Mouse (Mus musculus): ENCODE results near the gene Dcps.

Gene Dcps

GRCm38 (mm10) chr9:35138029-35138428, 37.8 kb downstream of the Dcps start:
- no peak for DNase-seq (ENCODE audit: low read depth in 2 of 2, low spot score in 2 of 2)

DNA sequence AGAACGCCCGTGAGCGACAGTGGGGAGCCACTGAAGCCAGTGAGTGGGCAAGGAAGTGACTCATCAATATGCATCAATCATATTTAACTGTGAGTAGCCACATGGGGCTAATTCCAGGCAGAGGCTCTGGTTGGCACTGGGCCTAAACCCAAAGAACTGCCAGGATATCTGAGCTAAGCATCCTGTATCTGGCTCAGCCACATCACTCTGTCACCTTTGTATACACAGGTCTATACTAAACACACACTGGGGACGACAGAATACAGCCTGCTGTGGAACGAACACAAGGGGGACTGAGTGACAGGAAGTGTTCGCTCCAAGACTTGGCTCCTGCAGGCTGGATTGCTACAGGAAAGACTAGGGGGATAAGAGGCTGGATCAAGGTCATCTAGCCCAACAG, 40.3 kb downstream of the Dcps start:
- no peak for DNase-seq (ENCODE audit: low read depth in 2 of 2, low spot score in 2 of 2)

- DNase-seq (ENCODE audit: low read depth in 2 of 2, low spot score in 2 of 2): no peak
These were observed 44.0 kb downstream of the Dcps start for GRCm38 (mm10) chr9:35131637-35132397.

GRCm38 (mm10) chr9:35128995-35129418, 46.9 kb downstream of the Dcps start:
- no peak for DNase-seq (ENCODE audit: low read depth in 2 of 2, low spot score in 2 of 2)

DNA sequence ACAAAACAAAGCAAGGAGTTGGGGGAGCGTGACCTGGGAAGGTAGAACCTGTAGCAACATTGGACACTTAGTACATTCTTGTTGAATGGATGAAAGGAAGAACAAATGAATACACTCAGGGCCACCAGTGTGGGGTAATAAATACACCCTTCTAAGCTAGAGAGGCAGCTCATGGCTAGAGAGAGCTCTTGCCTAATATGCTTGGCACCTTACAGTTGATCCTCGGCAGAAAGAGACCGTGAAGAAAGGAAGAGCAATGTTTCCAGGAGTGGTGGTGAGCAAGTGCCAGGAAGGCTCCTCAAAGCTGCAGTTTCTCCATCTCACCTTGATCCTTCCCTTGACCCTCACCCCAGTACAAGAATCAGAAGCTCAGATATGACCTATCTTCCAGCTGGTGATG, 47.3 kb downstream of the Dcps start:
- no peak for DNase-seq (ENCODE audit: low read depth in 2 of 2, low spot score in 2 of 2)

GRCm38 (mm10) chr9:35127561-35127960, 48.3 kb downstream of the Dcps start:
- DNase-seq (ENCODE audit: low read depth in 2 of 2, low spot score in 2 of 2): no peak

DNA sequence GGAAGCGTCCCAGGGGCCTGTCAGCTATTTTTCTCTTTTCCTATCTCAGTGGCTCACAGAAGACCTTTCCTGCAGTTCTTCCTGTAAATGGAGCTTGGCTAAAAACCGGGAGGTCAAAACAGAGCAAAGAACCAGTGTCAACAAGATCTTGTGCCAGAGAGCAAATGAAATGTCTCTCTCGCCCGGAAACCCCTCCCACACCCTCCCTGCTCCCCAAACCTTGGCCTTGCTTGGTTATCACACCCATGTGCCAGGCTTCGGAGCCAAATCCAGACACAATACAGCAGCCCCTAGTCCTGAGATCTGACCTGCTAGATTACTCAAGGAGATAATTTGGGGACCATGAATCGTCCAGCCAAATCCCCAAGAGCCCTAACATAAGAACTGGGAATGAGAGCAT, 48.7 kb downstream of the Dcps start:
- DNase-seq (ENCODE audit: low read depth in 2 of 2, low spot score in 2 of 2): no peak

DNA sequence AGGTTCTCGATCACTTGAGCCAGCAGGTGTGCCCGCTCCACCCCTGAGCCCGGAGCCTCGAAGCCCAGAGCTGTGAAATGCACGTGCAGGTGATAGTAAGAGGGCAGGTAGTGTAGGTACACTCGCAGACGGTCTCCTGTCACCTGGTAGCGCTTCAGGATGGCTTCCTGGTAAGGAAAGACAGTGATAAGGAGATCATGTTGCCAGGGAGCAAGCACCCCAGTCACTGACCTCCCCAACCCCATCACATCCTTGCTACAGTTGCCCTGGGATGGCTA, 51.2 kb downstream of the Dcps start:
- no peak for DNase-seq (ENCODE audit: low read depth in 2 of 2, low spot score in 2 of 2)

GRCm38 (mm10) chr9:35123804-35124677, 51.8 kb downstream of the Dcps start:
- peak; percentile 19 to 31 for DNase-seq (ENCODE audit: low read depth in 2 of 2, low spot score in 2 of 2)

GRCm38 (mm10) chr9:35123456-35123803, 52.4 kb downstream of the Dcps start:
- DNase-seq (ENCODE audit: low read depth in 2 of 2, low spot score in 2 of 2): no peak

GRCm38 (mm10) chr9:35122551-35123266, 53.2 kb downstream of the Dcps start:
- no peak for DNase-seq (ENCODE audit: low read depth in 2 of 2, low spot score in 2 of 2)

DNA sequence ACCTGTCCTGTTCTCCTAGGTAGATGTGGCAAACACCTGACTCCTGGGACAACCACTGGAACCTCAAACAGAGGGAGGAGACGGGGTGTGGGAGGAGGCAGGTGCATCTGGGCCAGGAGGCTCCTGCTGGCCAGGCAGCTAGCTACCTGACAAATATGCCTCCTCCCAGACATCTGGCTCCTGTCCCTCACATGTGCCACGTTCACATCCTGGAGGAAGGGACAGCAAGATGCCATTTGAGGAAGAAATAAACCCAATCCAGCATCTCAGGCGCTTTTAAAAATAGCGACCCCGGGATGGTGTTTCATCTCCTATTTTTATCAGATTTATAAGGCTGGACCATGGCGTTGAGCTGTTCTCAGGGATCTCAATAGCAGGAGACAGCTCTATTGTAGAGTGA, 56.7 kb downstream of the Dcps start, which contains the start of gene St3gal4:
Gene St3gal4, minus strand, starts transcription at position 101 of the 400 bp plus-strand sequence.
- DNase-seq (ENCODE audit: low read depth in 2 of 2, low spot score in 2 of 2): no peak

DNA sequence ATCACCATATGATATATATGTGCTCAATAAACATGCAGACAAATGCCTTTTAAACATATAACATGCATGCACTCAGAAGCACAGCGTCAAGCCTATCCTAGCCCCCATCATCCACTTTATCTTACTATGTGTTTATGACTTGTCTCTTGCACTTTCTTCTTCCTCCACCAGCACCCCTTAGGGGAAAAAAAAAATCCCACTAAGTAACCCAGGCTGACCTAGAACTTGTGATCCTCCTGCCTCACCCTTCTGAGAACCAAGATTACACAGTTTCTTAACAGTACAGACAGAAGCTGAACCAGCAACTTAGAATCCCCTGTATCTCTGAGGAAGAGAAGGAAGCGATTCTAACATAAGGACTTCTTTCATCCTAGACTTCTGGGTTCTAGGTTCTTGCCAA, 57.3 kb downstream of the Dcps start:
- DNase-seq (ENCODE audit: low read depth in 2 of 2, low spot score in 2 of 2): no peak

GRCm38 (mm10) chr9:35117384-35118295, 58.2 kb downstream of the Dcps start:
- peak; percentile 44 to 45 for DNase-seq (ENCODE audit: low read depth in 2 of 2, low spot score in 2 of 2)

DNA sequence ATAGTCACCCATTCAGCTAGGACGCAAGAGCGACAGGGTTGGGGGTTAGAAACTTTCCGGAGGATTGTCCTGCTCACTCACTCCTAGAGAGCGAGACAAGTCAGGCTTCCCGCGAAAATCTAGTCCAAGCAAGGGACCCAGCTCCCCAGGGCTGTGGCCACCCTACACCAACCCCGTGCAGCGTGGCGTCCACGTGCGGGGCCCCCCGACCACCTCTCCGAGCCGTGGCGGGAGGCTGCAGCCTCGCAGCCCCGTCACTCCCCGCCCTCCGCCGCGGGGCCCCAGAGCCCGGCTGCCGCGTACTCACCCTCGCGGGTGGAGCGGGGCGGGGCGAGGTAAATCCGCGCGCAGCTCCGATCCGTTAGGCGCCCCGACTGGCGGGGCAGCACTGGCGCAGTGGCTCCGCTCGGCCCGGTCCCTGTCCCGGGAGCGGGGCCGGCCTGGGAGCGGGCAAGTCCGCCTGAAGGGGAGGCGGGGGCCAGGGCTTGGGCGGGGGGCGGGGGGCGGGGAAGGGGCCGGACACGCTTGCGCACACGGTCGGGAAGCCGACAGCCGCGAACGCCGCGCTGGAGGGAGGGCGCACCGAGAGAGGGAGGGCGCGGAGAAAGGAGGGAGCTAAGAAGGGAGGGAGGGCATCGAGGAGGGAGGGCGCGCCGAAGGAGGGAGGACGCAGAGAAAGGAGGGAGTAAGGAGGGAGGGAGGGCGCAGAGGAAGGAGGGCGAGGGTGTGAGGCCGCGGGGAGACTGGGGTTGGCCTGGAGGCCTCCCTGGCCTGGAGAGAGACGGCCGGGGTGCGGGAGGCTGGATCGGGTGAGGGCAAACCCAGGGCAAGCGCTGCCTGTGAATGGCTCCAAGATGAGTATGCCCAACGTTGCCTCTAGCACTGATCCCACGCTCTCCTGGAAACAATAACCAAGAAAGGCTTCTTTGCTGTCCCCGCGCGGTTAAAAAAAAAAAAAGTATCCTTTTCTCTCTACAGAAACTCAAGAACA, 59.2 kb downstream of the Dcps start:
- DNase-seq (ENCODE audit: low read depth in 2 of 2, low spot score in 2 of 2): peak; percentile 55 to 76

DNA sequence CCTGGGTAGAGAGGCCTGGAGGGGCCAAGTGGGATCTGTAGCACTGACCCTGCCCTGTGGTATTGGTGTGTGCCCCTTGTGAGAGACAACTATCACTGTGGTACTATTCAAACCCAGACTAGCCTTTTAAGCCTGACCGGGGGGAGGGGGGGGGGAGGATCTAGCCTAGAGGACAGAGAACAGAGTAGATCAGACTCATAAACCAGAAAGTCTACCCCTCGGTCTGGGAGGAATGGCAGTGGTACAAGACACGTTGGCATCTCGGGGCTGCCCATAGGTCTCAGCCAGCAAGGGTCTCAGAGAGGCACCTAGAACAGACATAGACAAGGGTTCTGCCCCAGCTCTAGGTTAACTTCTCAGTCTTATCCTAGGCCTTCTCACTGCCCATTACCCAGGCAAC, 60.1 kb downstream of the Dcps start:
- no peak for DNase-seq (ENCODE audit: low read depth in 2 of 2, low spot score in 2 of 2)

- no peak for DNase-seq (ENCODE audit: low read depth in 2 of 2, low spot score in 2 of 2)
These were observed 60.6 kb downstream of the Dcps start for GRCm38 (mm10) chr9:35115299-35115698.

DNA sequence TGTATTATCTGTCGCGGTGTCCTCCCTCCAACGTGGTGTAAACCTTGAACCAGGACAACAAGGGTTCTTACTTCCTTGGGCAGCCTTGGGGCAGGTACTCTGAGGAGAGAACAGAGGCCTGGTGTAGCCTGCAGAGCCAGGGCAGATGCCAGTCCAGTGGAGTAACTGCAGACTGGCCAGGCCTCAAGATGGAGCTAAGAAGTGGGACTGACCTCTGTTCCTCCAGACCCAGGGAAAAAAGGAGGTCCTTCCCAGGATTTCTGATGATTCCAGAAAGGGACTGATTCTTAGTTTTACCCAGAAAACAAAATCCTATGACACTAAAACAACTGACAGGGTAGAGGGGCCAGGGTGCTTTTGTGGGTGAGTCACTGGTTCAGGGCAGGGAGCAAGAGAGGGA, 61.6 kb downstream of the Dcps start:
- DNase-seq (ENCODE audit: low read depth in 2 of 2, low spot score in 2 of 2): no peak

- DNase-seq (ENCODE audit: low read depth in 2 of 2, low spot score in 2 of 2): no peak
These were observed 63.8 kb downstream of the Dcps start for GRCm38 (mm10) chr9:35111941-35112595.
